Comparison of ENCODE assay signal across 13 mouse cellular contexts in genomic region chr13:54328954-54329490, GRCm38 (mm10). TPM values are rescaled to one million over a fixed set of nuclear protein-coding genes. Genes with fewer than 3 reads are reported as not detected.
DNase-seq lines count a peak whose midpoint lies in the region; ATAC-seq lines count a peak whose summit lies in the region.
"Had no signal": no experiment of that assay in that cellular context is flagged by ENCODE, and none has a peak within 500 bp of the region (broad histone marks: within the 10 kb centered on the region; RNA-seq: fewer than 3 reads in every experiment).

No protein-coding gene starts in this region.

- no peak overlapping the region for H3K9ac ChIP-seq in forebrain, embryonic 12.5 days
- 0 out of 2 replicates have a peak overlapping the region, but pooled peaks have one; percentile 3 for H3K9ac ChIP-seq in hindbrain, embryonic 14.5 days
- H3K9ac ChIP-seq in midbrain, embryonic 15.5 days = no peak overlapping the region
- H3K9ac ChIP-seq in heart, embryonic 11.5 days (ENCODE audit: low read depth, low read length) = no peak overlapping the region
- H3K9ac ChIP-seq: heart, embryonic 13.5 days; hindbrain, embryonic 15.5 days; kidney, embryonic 15.5 days had no signal

- peak overlapping the region; percentile 67 for H3K27ac ChIP-seq in forebrain, embryonic 12.5 days
- 0 out of 2 replicates have a peak overlapping the region, but pooled peaks have one; percentile 21 for H3K27ac ChIP-seq in hindbrain, embryonic 14.5 days
- H3K27ac ChIP-seq in midbrain, embryonic 15.5 days = peak overlapping the region; percentile 74
- no peak overlapping the region for H3K27ac ChIP-seq in heart, embryonic 11.5 days (ENCODE audit: low read depth, low read length)
- H3K27ac ChIP-seq: heart, embryonic 13.5 days; hindbrain, embryonic 15.5 days; kidney, embryonic 15.5 days had no signal

- no peak overlapping the region for H3K4me3 ChIP-seq in forebrain, embryonic 12.5 days (replicated peaks)
- no peak overlapping the region for H3K4me3 ChIP-seq in hindbrain, embryonic 14.5 days (replicated peaks; ENCODE audit: low read length)
- H3K4me3 ChIP-seq in midbrain, embryonic 15.5 days = no peak overlapping the region
- H3K4me3 ChIP-seq in heart, embryonic 11.5 days (ENCODE audit: low read depth, low read length) = no peak overlapping the region
- H3K4me3 ChIP-seq: heart, embryonic 13.5 days; hindbrain, embryonic 15.5 days; kidney, embryonic 15.5 days had no signal

- 5% methylated on average over 8 of the region's 8 CpGs for WGBS in forebrain, embryonic 12.5 days
- WGBS in hindbrain, embryonic 14.5 days = 14% methylated on average over 8 of the region's 8 CpGs
- 11% methylated on average over 8 of the region's 8 CpGs for WGBS in midbrain, embryonic 15.5 days
- 53% methylated on average over 8 of the region's 8 CpGs for WGBS in heart, embryonic 11.5 days (ENCODE audit: insufficient replicate concordance)

- H3K36me3 ChIP-seq in forebrain, embryonic 12.5 days (replicated peaks) = no peaks in the 10 kb centered on the region
- no peaks in the 10 kb centered on the region for H3K36me3 ChIP-seq in hindbrain, embryonic 14.5 days (replicated peaks; ENCODE audit: control insufficient read depth, insufficient read depth)
- no peaks in the 10 kb centered on the region for H3K36me3 ChIP-seq in midbrain, embryonic 15.5 days (replicated peaks)
- H3K36me3 ChIP-seq in heart, embryonic 11.5 days (ENCODE audit: control insufficient read depth, insufficient read depth, low read length) = no peaks in the 10 kb centered on the region
- H3K36me3 ChIP-seq: heart, embryonic 13.5 days; hindbrain, embryonic 15.5 days; kidney, embryonic 15.5 days had no signal

- no peaks in the 10 kb centered on the region for H3K9me3 ChIP-seq in forebrain, embryonic 12.5 days
- H3K9me3 ChIP-seq in hindbrain, embryonic 14.5 days (ENCODE audit: control insufficient read depth, low read length) = no peaks in the 10 kb centered on the region
- no peaks in the 10 kb centered on the region for H3K9me3 ChIP-seq in midbrain, embryonic 15.5 days
- no peaks in the 10 kb centered on the region for H3K9me3 ChIP-seq in heart, embryonic 11.5 days (replicated peaks; ENCODE audit: control insufficient read depth, low read length)
- H3K9me3 ChIP-seq: heart, embryonic 13.5 days; hindbrain, embryonic 15.5 days; kidney, embryonic 15.5 days had no signal

- H3K4me2 ChIP-seq in forebrain, embryonic 12.5 days = no peak overlapping the region; the same call in 1 of the 2 replicates
- no peak overlapping the region for H3K4me2 ChIP-seq in hindbrain, embryonic 14.5 days (replicated peaks)
- no peak overlapping the region for H3K4me2 ChIP-seq in midbrain, embryonic 15.5 days
- H3K4me2 ChIP-seq in heart, embryonic 11.5 days = no peak overlapping the region
- H3K4me2 ChIP-seq: heart, embryonic 13.5 days; hindbrain, embryonic 15.5 days; kidney, embryonic 15.5 days had no signal

- H3K27me3 ChIP-seq in forebrain, embryonic 12.5 days = no peaks in the 10 kb centered on the region
- no peaks in the 10 kb centered on the region for H3K27me3 ChIP-seq in hindbrain, embryonic 14.5 days (ENCODE audit: control insufficient read depth, insufficient read depth, low read length)
- H3K27me3 ChIP-seq in midbrain, embryonic 15.5 days (replicated peaks) = no peaks in the 10 kb centered on the region
- H3K27me3 ChIP-seq in heart, embryonic 11.5 days (ENCODE audit: control insufficient read depth, insufficient read depth, low read length) = no peaks in the 10 kb centered on the region
- H3K27me3 ChIP-seq: hindbrain, embryonic 15.5 days; kidney, embryonic 15.5 days had no signal

- peak; percentile 62 for DNase-seq in embryo, embryonic 11 days
- no peak for DNase-seq in hindbrain, embryonic 14.5 days (ENCODE audit: low spot score)
- no peak for DNase-seq in urinary bladder, adult 18-20 months (ENCODE audit: low spot score in 2 of 2)
- DNase-seq in thymus, postnatal 4 days = no peak
- DNase-seq: cerebellum, adult 11-12 months; gastrocnemius, postnatal 10 days; lung, postnatal 10 days had no signal

- ATAC-seq in forebrain, embryonic 12.5 days (ENCODE audit: low FRiP score) = no peak; the same call in 1 of the 2 replicates
- no peak for ATAC-seq in hindbrain, embryonic 14.5 days (ENCODE audit: low FRiP score)
- no peak for ATAC-seq in midbrain, embryonic 15.5 days (replicated peaks)
- ATAC-seq in heart, embryonic 11.5 days (replicated peaks; ENCODE audit: insufficient number of reproducible peaks, low FRiP score, low TSS enrichment) = no peak

- H3K4me1 ChIP-seq in forebrain, embryonic 12.5 days = peaks cover 81% of the 10 kb centered on the region
- H3K4me1 ChIP-seq in hindbrain, embryonic 14.5 days (replicated peaks; ENCODE audit: control insufficient read depth, insufficient read depth, low read length) = peaks cover 33% of the 10 kb centered on the region
- peaks cover 63% of the 10 kb centered on the region for H3K4me1 ChIP-seq in midbrain, embryonic 15.5 days
- H3K4me1 ChIP-seq in heart, embryonic 11.5 days (ENCODE audit: control insufficient read depth, insufficient read depth, low read length) = peaks cover 9% of the 10 kb centered on the region

RNA-seq across cellular contexts. Expression of gene Cplx2, which starts 42.1 kb away (rescaled TPM):
- 14.9 and 15.5 TPM in 2 replicates for polyA plus RNA-seq in forebrain, embryonic 12.5 days (2016; fragmentation: Nextera tagmentation; extraction: Ambion mirVana)
- polyA plus RNA-seq in hindbrain, embryonic 14.5 days (2014; fragmentation: Nextera tagmentation; extraction: Ambion mirVana) = 24.9 and 30.1 TPM in 2 replicates
- 31.1 and 32.8 TPM in 2 replicates for polyA plus RNA-seq in midbrain, embryonic 15.5 days (2015; fragmentation: Nextera tagmentation; extraction: Ambion mirVana)
- polyA plus RNA-seq in heart, embryonic 11.5 days (2014; fragmentation: Nextera tagmentation; extraction: Ambion mirVana) = 2.1 and 3.0 TPM in 2 replicates
